Mouse (Mus musculus) CH12.LX (cell line): Measurements from ENCODE around the gene Gm20388.

ENCODE experiments used
- BHLHE40 ChIP-seq: IDR thresholded peaks from 2 replicates; pipeline ENCODE4 v1.6.1; 2011; ENCODE audit warnings: mild to moderate bottlenecking, low read depth, low read length, improper control_type of control experiment
- CHD2 ChIP-seq: IDR thresholded peaks from 2 replicates; pipeline ENCODE4 v1.6.1; 2011; ENCODE audit warnings: low read length, improper control_type of control experiment
- CTCF ChIP-seq, 2 experiments: IDR thresholded peaks in 1 of 2; conservative IDR thresholded peaks in 1 of 2; 2 replicates each; pipeline ENCODE4 v1.5.1; 2011 to 2012; ENCODE audit warnings: low read depth in 2 of 2, low read length in 2 of 2, improper control_type of control experiment in 1 of 2, inconsistent platforms in 1 of 2, mild to moderate bottlenecking in 1 of 2, moderate library complexity in 1 of 2
- E2F4 ChIP-seq: IDR thresholded peaks from 2 replicates; pipeline ENCODE4 v1.6.1; 2011; ENCODE audit warnings: low read depth, low read length, improper control_type of control experiment; ENCODE audit not compliant: insufficient replicate concordance
- ELF1 ChIP-seq: IDR thresholded peaks from 2 replicates; pipeline ENCODE4 v1.6.1; 2014; ENCODE audit warnings: low read depth, mild to moderate bottlenecking, inconsistent platforms, low read length, improper control_type of control experiment
- EP300 ChIP-seq: IDR thresholded peaks from 2 replicates; pipeline ENCODE4 v1.6.1; 2011; ENCODE audit warnings: low read length, improper control_type of control experiment
- MAFK ChIP-seq: IDR thresholded peaks from 2 replicates; pipeline ENCODE4 v1.6.1; 2011; ENCODE audit warnings: low read length, improper control_type of control experiment; ENCODE audit not compliant: insufficient replicate concordance
- MAX ChIP-seq: IDR thresholded peaks from 2 replicates; pipeline ENCODE4 v1.6.1; 2011; ENCODE audit warnings: low read length, improper control_type of control experiment
- MXI1 ChIP-seq: IDR thresholded peaks from 2 replicates; pipeline ENCODE4 v1.6.1; 2011; ENCODE audit warnings: mild to moderate bottlenecking, low read depth, low read length, improper control_type of control experiment
- NELFE ChIP-seq: IDR thresholded peaks from 2 replicates; pipeline ENCODE4 v1.6.1; 2011; ENCODE audit warnings: low read depth, low read length, improper control_type of control experiment
- POLR2A ChIP-seq: IDR thresholded peaks from 2 replicates; pipeline ENCODE4 v1.6.1; 2011; ENCODE audit warnings: low read depth, mild to moderate bottlenecking, improper control_type of control experiment, low read length
- RCOR1 ChIP-seq: conservative IDR thresholded peaks from 2 replicates; pipeline ENCODE4 v1.6.1; 2012; ENCODE audit warnings: low read depth, mild to moderate bottlenecking, inconsistent platforms, low read length, improper control_type of control experiment
- TCF12 ChIP-seq: IDR thresholded peaks from 2 replicates; pipeline ENCODE4 v1.6.1; 2014; ENCODE audit warnings: low read depth, mild to moderate bottlenecking, inconsistent platforms, low read length, improper control_type of control experiment

DNA sequence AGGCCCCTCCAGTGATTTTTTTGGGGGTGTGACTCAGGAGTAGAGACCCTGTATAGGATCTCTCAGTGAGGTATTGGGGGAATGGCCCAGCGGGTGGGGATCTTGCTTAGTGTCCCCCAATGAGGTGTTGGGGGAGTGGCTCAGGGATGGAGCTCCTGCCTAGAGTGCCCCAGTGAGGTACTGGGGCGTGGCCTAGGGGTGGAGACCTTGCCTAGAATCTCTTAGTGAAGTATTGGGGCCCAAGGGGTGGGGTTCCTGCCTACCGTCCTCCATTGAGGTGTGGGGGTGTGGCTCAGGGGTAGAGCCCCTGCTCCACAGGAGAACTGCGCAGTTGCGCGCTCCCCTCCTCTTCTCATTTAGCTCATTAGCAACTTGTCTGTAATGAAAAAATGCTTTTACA is 912.7 kb downstream of the Gm20388 start:
- no peak for TF ChIP-seq CHD2
- no peak for TF ChIP-seq RCOR1
- TF ChIP-seq POLR2A = no peak
- no peak for TF ChIP-seq ELF1
- no peak for TF ChIP-seq CTCF (conservative IDR thresholded peaks at IDR 0.05 in 1 of 2, IDR thresholded peaks at IDR 0.05 in 1 of 2; ENCODE audit: low read depth in 2 of 2, low read length in 2 of 2)
- no peak for TF ChIP-seq MAX
- no peak for TF ChIP-seq EP300
- TF ChIP-seq BHLHE40 = no peak
- no peak for TF ChIP-seq TCF12
- TF ChIP-seq E2F4 = no peak
- TF ChIP-seq MAFK = no peak
- TF ChIP-seq MXI1 = no peak
- no peak for TF ChIP-seq NELFE
